Mouse (Mus musculus): ENCODE measurements at regions not wholly inside any gene's neighbourhood (a gene's known extent, or its start where the extent isn't known, plus 50 kb on each side); places are given as distances from the start of the nearest gene placed in this dataset.

GRCm38 (mm10) chr15:61055017-61055609, 132.3 kb upstream of the A1bg start:
- WGBS: 73% methylated on average over 7 of the region's 7 CpGs
- no peak for TF ChIP-seq POLR2A (IDR thresholded peaks at IDR 0.05; ENCODE audit: extremely low read depth, insufficient read depth, low read length)
- no peak for TF ChIP-seq CTCF (IDR thresholded peaks at IDR 0.05; ENCODE audit: low read depth, low read length)
- no peaks in the 10 kb centered on the region for H3K27me3 ChIP-seq (ENCODE audit: control insufficient read depth, insufficient read depth, low read length)
- no peaks in the 10 kb centered on the region for H3K4me1 ChIP-seq (ENCODE audit: control insufficient read depth, insufficient read depth, low read length)
- H3K36me3 ChIP-seq (ENCODE audit: control insufficient read depth, insufficient read depth, low read length): no peaks in the 10 kb centered on the region
- DNase-seq (ENCODE audit: extremely low read depth, low read depth, low spot score): peak; percentile 50
- H3K9ac ChIP-seq (ENCODE audit: low read depth, low read length): no peak overlapping the region
- H3K79me2 ChIP-seq (ENCODE audit: control insufficient read depth, insufficient read depth, low read length): no peaks in the 10 kb centered on the region
- no peak overlapping the region for H3K4me3 ChIP-seq (ENCODE audit: insufficient read depth, low read depth, low read length)
- no peak overlapping the region for H3K27ac ChIP-seq (replicated peaks; ENCODE audit: insufficient read depth, low read depth, low read length)

- TF ChIP-seq CTCF (IDR thresholded peaks at IDR 0.05; ENCODE audit: low read depth, low read length): no peak
- TF ChIP-seq POLR2A (IDR thresholded peaks at IDR 0.05; ENCODE audit: extremely low read depth, insufficient read depth, low read length): no peak
- Histone ChIP-seq H3K36me3 (ENCODE audit: control insufficient read depth, insufficient read depth, low read length) (no peaks in the 10 kb centered on the region), H3K4me3 (ENCODE audit: insufficient read depth, low read depth, low read length) (no peak overlapping the region), H3K79me2 (ENCODE audit: control insufficient read depth, insufficient read depth, low read length) (no peaks in the 10 kb centered on the region), H3K27me3 (ENCODE audit: control insufficient read depth, insufficient read depth, low read length) (no peaks in the 10 kb centered on the region), H3K4me1 (ENCODE audit: control insufficient read depth, insufficient read depth, low read length) (no peaks in the 10 kb centered on the region), H3K27ac (replicated peaks; ENCODE audit: insufficient read depth, low read depth, low read length) (no peak overlapping the region), H3K9ac (ENCODE audit: low read depth, low read length) (no peak overlapping the region)
- DNase-seq (ENCODE audit: extremely low read depth, low read depth, low spot score): no peak
- 81% methylated on average over 4 of the region's 4 CpGs for WGBS
Measured at GRCm38 (mm10) chr15:61051363-61051762, 128.6 kb upstream of the A1bg start.

GRCm38 (mm10) chr15:61009509-61009908, 86.7 kb upstream of the A1bg start:
- DNase-seq (ENCODE audit: extremely low read depth, low read depth, low spot score): no peak
- H3K27me3 ChIP-seq (ENCODE audit: control insufficient read depth, insufficient read depth, low read length): no peaks in the 10 kb centered on the region
- no peak for TF ChIP-seq POLR2A (IDR thresholded peaks at IDR 0.05; ENCODE audit: extremely low read depth, insufficient read depth, low read length)
- no peak for TF ChIP-seq CTCF (IDR thresholded peaks at IDR 0.05; ENCODE audit: low read depth, low read length)
- no peaks in the 10 kb centered on the region for H3K4me1 ChIP-seq (ENCODE audit: control insufficient read depth, insufficient read depth, low read length)
- WGBS: 97% methylated on average over 3 of the region's 3 CpGs
- no peaks in the 10 kb centered on the region for H3K79me2 ChIP-seq (ENCODE audit: control insufficient read depth, insufficient read depth, low read length)
- H3K27ac ChIP-seq (replicated peaks; ENCODE audit: insufficient read depth, low read depth, low read length): no peak overlapping the region
- H3K9ac ChIP-seq (ENCODE audit: low read depth, low read length): no peak overlapping the region
- no peak overlapping the region for H3K4me3 ChIP-seq (ENCODE audit: insufficient read depth, low read depth, low read length)
- H3K36me3 ChIP-seq (ENCODE audit: control insufficient read depth, insufficient read depth, low read length): no peaks in the 10 kb centered on the region

- no peaks in the 10 kb centered on the region for H3K4me1 ChIP-seq (ENCODE audit: control insufficient read depth, insufficient read depth, low read length)
- H3K27me3 ChIP-seq (ENCODE audit: control insufficient read depth, insufficient read depth, low read length): no peaks in the 10 kb centered on the region
- H3K36me3 ChIP-seq (ENCODE audit: control insufficient read depth, insufficient read depth, low read length): no peaks in the 10 kb centered on the region
- WGBS: 75% methylated on average over 3 of the region's 3 CpGs
- TF ChIP-seq CTCF (IDR thresholded peaks at IDR 0.05; ENCODE audit: low read depth, low read length) (no peak), POLR2A (IDR thresholded peaks at IDR 0.05; ENCODE audit: extremely low read depth, insufficient read depth, low read length) (no peak)
- H3K4me3 ChIP-seq (ENCODE audit: insufficient read depth, low read depth, low read length): no peak overlapping the region
- no peaks in the 10 kb centered on the region for H3K79me2 ChIP-seq (ENCODE audit: control insufficient read depth, insufficient read depth, low read length)
- DNase-seq (ENCODE audit: extremely low read depth, low read depth, low spot score): no peak
- no peak overlapping the region for H3K9ac ChIP-seq (ENCODE audit: low read depth, low read length)
- no peak overlapping the region for H3K27ac ChIP-seq (replicated peaks; ENCODE audit: insufficient read depth, low read depth, low read length)
Measured at GRCm38 (mm10) chr15:61007461-61008059, 84.7 kb upstream of the A1bg start.

- no peak overlapping the region for H3K9ac ChIP-seq (ENCODE audit: low read depth, low read length)
- WGBS: 82% methylated on average over 4 of the region's 4 CpGs
- H3K27ac ChIP-seq (replicated peaks; ENCODE audit: insufficient read depth, low read depth, low read length): no peak overlapping the region
- TF ChIP-seq POLR2A (IDR thresholded peaks at IDR 0.05; ENCODE audit: extremely low read depth, insufficient read depth, low read length) (no peak), CTCF (IDR thresholded peaks at IDR 0.05; ENCODE audit: low read depth, low read length) (no peak)
- DNase-seq (ENCODE audit: extremely low read depth, low read depth, low spot score): no peak
- H3K27me3 ChIP-seq (ENCODE audit: control insufficient read depth, insufficient read depth, low read length): no peaks in the 10 kb centered on the region
- no peaks in the 10 kb centered on the region for H3K4me1 ChIP-seq (ENCODE audit: control insufficient read depth, insufficient read depth, low read length)
- no peak overlapping the region for H3K4me3 ChIP-seq (ENCODE audit: insufficient read depth, low read depth, low read length)
- H3K36me3 ChIP-seq (ENCODE audit: control insufficient read depth, insufficient read depth, low read length): no peaks in the 10 kb centered on the region
- no peaks in the 10 kb centered on the region for H3K79me2 ChIP-seq (ENCODE audit: control insufficient read depth, insufficient read depth, low read length)
Measured at GRCm38 (mm10) chr15:61006608-61007007, 83.8 kb upstream of the A1bg start.

- H3K27ac ChIP-seq (replicated peaks; ENCODE audit: insufficient read depth, low read depth, low read length): peak overlapping the region; percentile 64
- H3K9ac ChIP-seq (ENCODE audit: low read depth, low read length): no peak overlapping the region
- no peaks in the 10 kb centered on the region for H3K79me2 ChIP-seq (ENCODE audit: control insufficient read depth, insufficient read depth, low read length)
- no peak overlapping the region for H3K4me3 ChIP-seq (ENCODE audit: insufficient read depth, low read depth, low read length)
- H3K27me3 ChIP-seq (ENCODE audit: control insufficient read depth, insufficient read depth, low read length): no peaks in the 10 kb centered on the region
- 17% methylated on average over 4 of the region's 4 CpGs for WGBS
- H3K4me1 ChIP-seq (ENCODE audit: control insufficient read depth, insufficient read depth, low read length): peaks cover 14% of the 10 kb centered on the region
- TF ChIP-seq CTCF (IDR thresholded peaks at IDR 0.05; ENCODE audit: low read depth, low read length) (no peak), POLR2A (IDR thresholded peaks at IDR 0.05; ENCODE audit: extremely low read depth, insufficient read depth, low read length) (no peak)
- peak; percentile 96 for DNase-seq (ENCODE audit: extremely low read depth, low read depth, low spot score)
- no peaks in the 10 kb centered on the region for H3K36me3 ChIP-seq (ENCODE audit: control insufficient read depth, insufficient read depth, low read length)
Measured at GRCm38 (mm10) chr15:60993971-60994690, 71.3 kb upstream of the A1bg start.

All from liver, adult 2 months (tissue).